Mouse (Mus musculus) regulatory T cell (primary cell): Measurements from ENCODE around the gene Kcnk6.
"Not testable (repeated sequence)": the region's sequence is repeated elsewhere in the genome, so short reads cannot be mapped to it uniquely, and the experiment has no call there.

Experiments used
- in situ Hi-C: fragments of 300-600 bp; cut with MboI, MseI; formaldehyde crosslinking; loops from one replicate; pipeline ENCODE4 v1.15.1; 2025; ENCODE audit warnings: high pct_unique_total_duplicates

Gene Kcnk6

DNA sequence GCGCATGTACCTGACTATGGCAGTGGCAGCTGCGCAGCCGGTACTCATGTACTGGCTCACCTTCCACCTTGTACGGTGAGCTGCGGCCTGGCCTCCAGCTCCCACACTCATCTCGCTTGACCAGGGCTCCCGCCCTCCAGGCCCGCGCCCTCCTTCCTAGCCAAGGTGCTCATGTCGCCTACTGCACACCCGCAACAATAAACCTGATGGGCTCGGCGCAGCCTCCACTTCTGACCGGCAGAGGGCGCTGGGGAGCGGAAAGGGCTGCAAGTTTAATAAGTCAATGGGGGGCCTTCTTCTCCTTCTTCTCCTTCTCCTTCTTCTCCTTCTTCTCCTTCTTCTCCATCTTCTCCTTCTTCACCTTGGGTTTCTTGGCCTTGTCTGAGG lies 15.0 kb upstream of the Kcnk6 start:
- in situ Hi-C loops = no loop called here

- in situ Hi-C loops = no loop called here
Measured at GRCm38 (mm10) chr7:29246619-29247313, 14.5 kb upstream of the Kcnk6 start.

- in situ Hi-C loops = no loop called here
Measured at GRCm38 (mm10) chr7:29246015-29246414, 13.7 kb upstream of the Kcnk6 start.

- in situ Hi-C loops = loop anchor here (5.0 kb wide), 1 partner anchor 47 kb away; no protein-coding TSS in a partner anchor
Measured at GRCm38 (mm10) chr7:29244732-29245416, 12.6 kb upstream of the Kcnk6 start.

DNA sequence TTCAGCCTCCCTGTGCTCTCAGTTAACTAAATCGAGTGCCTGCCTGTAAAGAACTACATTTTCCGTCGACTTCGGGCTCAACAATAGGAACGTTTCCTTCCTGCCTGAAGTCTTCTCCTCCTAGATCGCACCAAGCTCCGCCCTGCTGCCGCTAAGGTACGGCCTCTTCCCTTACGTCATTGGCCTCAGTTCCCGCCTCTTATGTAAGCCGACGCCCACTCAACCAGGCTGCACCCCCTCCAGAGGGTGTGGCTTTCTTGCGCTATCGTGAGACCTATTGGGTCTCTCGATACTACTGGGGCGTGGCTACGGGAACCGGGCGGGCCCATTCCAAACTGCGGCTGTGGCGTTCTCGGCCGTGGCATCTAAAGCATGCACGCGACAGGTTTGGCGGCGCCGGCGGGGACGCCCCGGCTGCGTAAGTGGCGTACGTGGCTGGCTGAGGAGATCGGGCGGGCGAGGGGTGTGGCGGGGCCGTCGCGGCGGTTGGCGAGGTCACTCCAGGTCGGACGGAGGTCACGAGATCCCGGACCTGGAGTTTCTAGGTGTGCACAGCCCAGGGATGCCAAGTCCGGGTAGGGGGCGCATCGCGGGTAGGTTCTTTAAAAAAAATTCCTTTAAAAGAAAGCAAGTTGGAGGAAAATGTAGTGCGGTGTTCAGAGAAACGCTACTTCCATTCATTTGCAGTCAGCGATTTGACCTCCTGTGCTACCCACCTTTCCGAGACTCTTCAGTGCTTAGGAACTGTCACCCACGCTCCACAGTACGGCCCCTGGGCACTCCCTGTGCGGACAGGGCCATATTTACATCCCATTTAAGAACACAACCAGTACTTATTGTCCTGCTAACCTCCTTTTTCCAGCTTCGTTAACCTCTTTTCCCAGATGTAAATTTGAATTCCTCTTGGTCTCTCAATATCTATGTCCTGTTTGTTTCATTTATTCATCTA lies 6.0 kb upstream of the Kcnk6 start, which contains the start of gene Yif1b:
Gene Yif1b, plus strand, starts transcription at position 311 of the 949 bp plus-strand sequence.
- in situ Hi-C loops = no loop called here

- in situ Hi-C loops = not testable (repeated sequence)
Measured at GRCm38 (mm10) chr7:29237596-29237995, 5.3 kb upstream of the Kcnk6 start.

DNA sequence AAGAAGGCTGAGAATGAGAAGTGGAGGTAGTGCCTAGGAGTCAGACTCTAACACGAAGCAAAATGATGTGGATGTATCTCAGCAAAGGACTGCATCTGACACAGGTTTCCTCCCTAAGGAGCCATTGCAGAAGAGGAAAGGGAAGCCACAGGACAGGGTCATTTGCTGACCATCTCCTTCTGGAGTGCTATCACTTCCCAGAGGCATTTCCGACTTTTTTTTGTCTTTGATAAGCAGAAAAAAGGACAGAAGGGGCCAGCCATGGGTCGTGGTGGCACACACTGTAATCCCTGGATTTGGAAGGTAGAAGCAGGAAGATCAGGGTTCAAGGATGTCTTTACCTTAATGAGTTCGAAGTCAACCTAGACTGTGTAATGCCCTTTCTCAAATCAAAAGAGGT lies 4.3 kb upstream of the Kcnk6 start:
- in situ Hi-C loops = no loop called here

DNA sequence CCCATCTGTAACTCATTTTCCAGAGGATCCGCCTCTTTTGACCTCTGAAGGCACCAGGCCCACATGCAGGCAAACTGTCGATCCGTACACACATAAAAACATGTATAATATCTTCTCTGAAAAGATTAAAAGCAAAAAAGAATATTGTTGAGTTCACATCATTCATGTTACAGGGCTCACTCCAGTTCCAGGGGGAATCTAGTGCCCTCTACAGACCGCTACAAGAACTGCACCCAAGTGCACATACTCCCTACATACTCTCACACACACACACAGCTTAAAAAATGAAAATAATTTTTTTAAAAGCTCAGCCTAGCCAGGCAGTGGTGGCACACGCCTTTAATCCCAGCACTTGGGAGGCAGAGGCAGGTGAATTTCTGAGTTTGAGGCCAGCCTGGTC lies 2.3 kb upstream of the Kcnk6 start:
- in situ Hi-C loops = no loop called here

DNA sequence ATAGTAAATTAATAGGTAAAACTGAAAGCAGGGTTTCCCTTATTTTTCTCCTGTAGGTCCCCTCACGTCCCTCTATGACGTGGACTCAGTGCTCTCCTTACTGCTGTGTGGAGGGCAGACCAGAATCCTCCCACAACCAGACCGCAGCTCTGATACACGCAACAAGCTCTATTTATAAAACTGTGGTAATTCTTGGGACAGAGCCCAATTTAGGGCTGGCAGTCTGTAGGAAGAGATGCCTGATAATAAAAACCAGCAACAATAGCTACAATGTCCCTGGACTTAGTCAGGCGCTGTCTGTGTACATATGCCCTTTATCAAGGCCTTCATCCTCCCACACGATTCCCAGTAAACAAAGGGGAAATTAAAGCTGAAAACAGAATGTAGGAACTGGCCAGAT lies 1.4 kb upstream of the Kcnk6 start:
- in situ Hi-C loops = no loop called here

DNA sequence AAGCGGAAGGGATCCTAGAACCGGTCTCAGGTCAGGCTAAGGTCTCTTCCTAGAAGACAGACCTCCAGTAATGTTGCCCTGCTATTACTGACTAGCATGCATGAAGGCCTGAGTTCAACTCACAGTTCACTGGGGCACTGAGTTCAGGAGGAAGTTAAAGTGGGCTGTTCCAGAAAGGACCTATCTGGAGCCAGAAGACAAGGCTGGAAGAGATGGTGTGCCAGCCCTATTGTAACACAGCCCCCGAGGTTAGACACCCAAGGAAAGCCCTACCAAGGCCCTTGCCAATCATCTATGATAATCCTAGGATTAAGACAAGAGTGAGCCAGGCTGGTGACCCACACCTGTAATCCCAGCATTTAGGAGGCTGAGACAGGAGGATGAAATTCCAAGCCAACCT lies 798 bp downstream of the Kcnk6 start:
- in situ Hi-C loops = no loop called here

- in situ Hi-C loops = no loop called here
Measured at GRCm38 (mm10) chr7:29230560-29230959, 1.8 kb downstream of the Kcnk6 start.

- in situ Hi-C loops = no loop called here
Measured at GRCm38 (mm10) chr7:29228202-29228601, 4.1 kb downstream of the Kcnk6 start.

- in situ Hi-C loops = no loop called here
Measured at GRCm38 (mm10) chr7:29225520-29225919, 6.8 kb downstream of the Kcnk6 start.

GRCm38 (mm10) chr7:29224756-29225394 lies 7.4 kb downstream of the Kcnk6 start:
- in situ Hi-C loops = no loop called here

DNA sequence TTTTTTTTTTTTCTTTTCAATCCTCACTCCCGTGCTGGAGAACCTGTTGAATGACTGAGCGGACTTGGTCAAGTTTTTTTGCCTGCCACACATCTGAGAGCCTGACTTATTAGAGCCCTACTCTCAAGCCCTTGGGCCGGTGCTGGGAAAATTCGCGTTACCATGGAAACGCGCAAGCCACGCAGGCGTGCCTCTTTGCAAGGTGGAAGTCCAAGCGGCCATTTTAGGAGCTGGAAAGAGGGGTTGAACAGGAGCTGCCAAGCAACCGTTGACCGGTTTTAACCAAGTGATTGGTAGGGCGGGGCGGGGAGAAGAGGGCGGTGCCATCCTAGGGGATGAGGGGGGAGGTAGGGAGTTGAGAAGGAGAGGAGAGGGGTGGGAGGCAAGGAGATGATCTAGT lies 17.5 kb downstream of the Kcnk6 start:
- in situ Hi-C loops = loop anchor here (10.0 kb wide), 1 partner anchor 1880 kb away; the partner anchor contains the start of gene Ltbp4

DNA sequence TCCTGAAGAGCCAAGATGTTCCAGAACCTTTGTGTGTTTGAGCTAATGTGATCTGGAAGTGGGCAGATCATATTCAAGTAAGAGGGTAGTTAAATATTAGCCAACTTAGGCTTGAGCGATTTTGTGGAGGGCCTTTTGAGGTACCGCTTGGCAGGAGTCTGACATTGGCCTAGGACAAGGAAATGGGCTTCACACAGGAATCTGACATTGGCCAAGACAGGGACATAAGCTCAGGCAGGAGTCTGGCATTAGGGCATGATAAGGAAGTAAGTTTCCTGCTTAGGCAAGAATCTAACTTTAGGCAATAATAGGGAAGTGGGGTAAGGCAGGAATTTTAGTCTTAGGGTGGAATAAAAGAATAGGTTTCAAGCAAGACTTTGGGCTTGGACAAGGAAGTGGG lies 18.1 kb downstream of the Kcnk6 start:
- in situ Hi-C loops = loop anchor here (10.0 kb wide), 1 partner anchor 1879 kb away; the partner anchor contains the start of gene Ltbp4

DNA sequence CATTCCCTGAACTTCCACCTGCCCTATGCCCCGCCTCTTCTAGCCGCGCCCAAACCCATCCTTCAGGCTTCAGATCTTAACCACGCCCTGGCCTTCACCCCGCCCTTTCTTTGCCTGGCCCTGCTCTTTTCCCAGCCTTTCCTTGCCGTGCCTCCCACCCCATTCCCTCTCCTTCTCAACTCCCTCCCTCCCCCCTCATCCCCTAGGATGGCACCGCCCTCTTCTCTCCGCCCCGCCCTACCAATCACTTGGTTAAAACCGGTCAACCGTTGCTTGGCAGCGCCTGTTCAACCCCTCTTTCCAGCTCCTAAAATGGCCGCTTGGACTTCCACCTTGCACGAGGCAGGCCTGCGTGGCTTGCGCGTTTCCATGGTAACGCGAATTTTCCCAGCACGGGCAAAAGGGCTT lies 18.6 kb downstream of the Kcnk6 start, which contains the start of gene Catsperg1:
Gene Catsperg1, minus strand, starts transcription at position 361 of the 408 bp plus-strand sequence.
- in situ Hi-C loops = loop anchor here (10.0 kb wide), 1 partner anchor 1879 kb away; the partner anchor contains the start of gene Ltbp4

- in situ Hi-C loops = loop anchor here (10.0 kb wide), 1 partner anchor 1878 kb away; the partner anchor contains the start of gene Ltbp4
Measured at GRCm38 (mm10) chr7:29212775-29213560, 19.3 kb downstream of the Kcnk6 start.

GRCm38 (mm10) chr7:29212199-29212765 lies 20.0 kb downstream of the Kcnk6 start:
- in situ Hi-C loops = loop anchor here (10.0 kb wide), 1 partner anchor 1877 kb away; the partner anchor contains the start of gene Ltbp4
